Mouse (Mus musculus) bone marrow macrophage, adult 2 months (primary cell): Measurements from ENCODE around the gene Rd3.

Experiments
- CTCF ChIP-seq: IDR thresholded peaks from 2 replicates; pipeline ENCODE4 v1.5.1; 2012; ENCODE audit warnings: low read depth, mild to moderate bottlenecking, low read length, moderate library complexity
- POLR2A ChIP-seq: IDR thresholded peaks from 2 replicates; pipeline ENCODE4 v1.6.1; 2012; ENCODE audit warnings: mild to moderate bottlenecking, low read depth, low read length, borderline replicate concordance

GRCm38 (mm10) chr1:191989994-191990393 is 12.8 kb downstream of the Rd3 start:
- TF ChIP-seq CTCF (no peak), POLR2A (no peak)
